Mouse (Mus musculus): ENCODE data around the gene Klkb1. TPM values are rescaled to one million over a fixed set of nuclear protein-coding genes. Genes with fewer than 3 reads are reported as not detected.
A peak's percentile ranks its signal among the peaks of the same experiment; 100 is the strongest.

Gene Klkb1
- total and polyA plus RNA-seq, 2 experiments from 2014 or later = 0.06 to 0.16 TPM

- ATAC-seq = no peak
- H3K27ac ChIP-seq = no peak overlapping the region
- WGBS = 69% methylated on average over 1 of the region's 1 CpGs
- no peak overlapping the region for H3K9ac ChIP-seq (replicated peaks; ENCODE audit: low read length)
- H3K27me3 ChIP-seq (ENCODE audit: insufficient read depth, low read length) = no peaks in the 10 kb centered on the region
- TF ChIP-seq CTCF (IDR thresholded peaks at IDR 0.05; ENCODE audit: low read depth) = no peak
- no peaks in the 10 kb centered on the region for H3K4me1 ChIP-seq (ENCODE audit: insufficient read depth, low read length)
- H3K4me2 ChIP-seq (ENCODE audit: low read depth, low read length) = no peak overlapping the region
- DNase-seq (ENCODE audit: low spot score) = no peak
- H3K4me3 ChIP-seq (ENCODE audit: low read length) = no peak overlapping the region
- no peaks in the 10 kb centered on the region for H3K9me3 ChIP-seq (ENCODE audit: low read length)
- H3K36me3 ChIP-seq (ENCODE audit: insufficient read depth, low read length) = no peaks in the 10 kb centered on the region
Measured at GRCm38 (mm10) chr8:45305479-45305878, 10.8 kb upstream of the Klkb1 start.

GRCm38 (mm10) chr8:45304354-45304753 lies 9.7 kb upstream of the Klkb1 start:
- no peaks in the 10 kb centered on the region for H3K4me1 ChIP-seq (ENCODE audit: insufficient read depth, low read length)
- H3K9me3 ChIP-seq (ENCODE audit: low read length) = no peaks in the 10 kb centered on the region
- H3K27me3 ChIP-seq (ENCODE audit: insufficient read depth, low read length) = no peaks in the 10 kb centered on the region
- no peak overlapping the region for H3K4me3 ChIP-seq (ENCODE audit: low read length)
- no peak for ATAC-seq
- no peak for DNase-seq (ENCODE audit: low spot score)
- H3K27ac ChIP-seq = no peak overlapping the region
- H3K4me2 ChIP-seq (ENCODE audit: low read depth, low read length) = no peak overlapping the region
- no peaks in the 10 kb centered on the region for H3K36me3 ChIP-seq (ENCODE audit: insufficient read depth, low read length)
- no peak overlapping the region for H3K9ac ChIP-seq (replicated peaks; ENCODE audit: low read length)
- WGBS = 88% methylated on average over 3 of the region's 3 CpGs
- no peak for TF ChIP-seq CTCF (IDR thresholded peaks at IDR 0.05; ENCODE audit: low read depth)

GRCm38 (mm10) chr8:45302390-45302789 lies 7.7 kb upstream of the Klkb1 start:
- Histone ChIP-seq H3K36me3 (ENCODE audit: insufficient read depth, low read length) (no peaks in the 10 kb centered on the region), H3K4me2 (ENCODE audit: low read depth, low read length) (no peak overlapping the region), H3K4me3 (ENCODE audit: low read length) (no peak overlapping the region), H3K27ac (no peak overlapping the region), H3K27me3 (ENCODE audit: insufficient read depth, low read length) (no peaks in the 10 kb centered on the region), H3K9ac (replicated peaks; ENCODE audit: low read length) (no peak overlapping the region), H3K4me1 (ENCODE audit: insufficient read depth, low read length) (no peaks in the 10 kb centered on the region), H3K9me3 (ENCODE audit: low read length) (no peaks in the 10 kb centered on the region)
- 54% methylated on average over 8 of the region's 8 CpGs for WGBS
- ATAC-seq (peak; percentile 61; the same call in 1 of the 2 replicates), DNase-seq (ENCODE audit: low spot score) (peak; percentile 20)
- TF ChIP-seq CTCF (IDR thresholded peaks at IDR 0.05; ENCODE audit: low read depth) = peak; percentile 16; the same call in 1 of the 2 replicates

- ATAC-seq = no peak
- no peaks in the 10 kb centered on the region for H3K36me3 ChIP-seq (ENCODE audit: insufficient read depth, low read length)
- no peaks in the 10 kb centered on the region for H3K4me1 ChIP-seq (ENCODE audit: insufficient read depth, low read length)
- no peak overlapping the region for H3K4me2 ChIP-seq (ENCODE audit: low read depth, low read length)
- TF ChIP-seq CTCF (IDR thresholded peaks at IDR 0.05; ENCODE audit: low read depth) = no peak
- no peaks in the 10 kb centered on the region for H3K9me3 ChIP-seq (ENCODE audit: low read length)
- H3K9ac ChIP-seq (replicated peaks; ENCODE audit: low read length) = no peak overlapping the region
- no peak overlapping the region for H3K4me3 ChIP-seq (ENCODE audit: low read length)
- H3K27me3 ChIP-seq (ENCODE audit: insufficient read depth, low read length) = no peaks in the 10 kb centered on the region
- DNase-seq (ENCODE audit: low spot score) = no peak
- no peak overlapping the region for H3K27ac ChIP-seq
- WGBS = 91% methylated on average over 6 of the region's 6 CpGs
Measured at GRCm38 (mm10) chr8:45295276-45295675, 617 bp upstream of the Klkb1 start.

- Histone ChIP-seq H3K27me3 (ENCODE audit: insufficient read depth, low read length) (no peaks in the 10 kb centered on the region), H3K4me1 (ENCODE audit: insufficient read depth, low read length) (no peaks in the 10 kb centered on the region), H3K27ac (no peak overlapping the region), H3K4me2 (ENCODE audit: low read depth, low read length) (no peak overlapping the region), H3K9ac (replicated peaks; ENCODE audit: low read length) (no peak overlapping the region), H3K9me3 (ENCODE audit: low read length) (no peaks in the 10 kb centered on the region), H3K4me3 (ENCODE audit: low read length) (no peak overlapping the region), H3K36me3 (ENCODE audit: insufficient read depth, low read length) (no peaks in the 10 kb centered on the region)
- ATAC-seq = peak; percentile 71
- 80% methylated on average over 2 of the region's 2 CpGs for WGBS
- DNase-seq (ENCODE audit: low spot score) = peak; percentile 49
- no peak for TF ChIP-seq CTCF (IDR thresholded peaks at IDR 0.05; ENCODE audit: low read depth)
Measured at GRCm38 (mm10) chr8:45291790-45292189, 2.9 kb downstream of the Klkb1 start.

- Histone ChIP-seq H3K4me3 (ENCODE audit: low read length) (no peak overlapping the region), H3K9me3 (ENCODE audit: low read length) (no peaks in the 10 kb centered on the region), H3K4me2 (ENCODE audit: low read depth, low read length) (no peak overlapping the region), H3K27ac (no peak overlapping the region), H3K9ac (replicated peaks; ENCODE audit: low read length) (no peak overlapping the region), H3K36me3 (ENCODE audit: insufficient read depth, low read length) (no peaks in the 10 kb centered on the region), H3K4me1 (ENCODE audit: insufficient read depth, low read length) (no peaks in the 10 kb centered on the region), H3K27me3 (ENCODE audit: insufficient read depth, low read length) (no peaks in the 10 kb centered on the region)
- ATAC-seq (no peak), DNase-seq (ENCODE audit: low spot score) (no peak)
- 84% methylated on average over 8 of the region's 8 CpGs for WGBS
- no peak for TF ChIP-seq CTCF (IDR thresholded peaks at IDR 0.05; ENCODE audit: low read depth)
Measured at GRCm38 (mm10) chr8:45281630-45282029, 13.0 kb downstream of the Klkb1 start.

GRCm38 (mm10) chr8:45277453-45277852 lies 17.2 kb downstream of the Klkb1 start:
- no peak overlapping the region for H3K4me2 ChIP-seq (ENCODE audit: low read depth, low read length)
- no peak overlapping the region for H3K9ac ChIP-seq (replicated peaks; ENCODE audit: low read length)
- no peaks in the 10 kb centered on the region for H3K36me3 ChIP-seq (ENCODE audit: insufficient read depth, low read length)
- DNase-seq (ENCODE audit: low spot score) (no peak), ATAC-seq (no peak)
- no peak overlapping the region for H3K4me3 ChIP-seq (ENCODE audit: low read length)
- H3K27ac ChIP-seq = no peak overlapping the region
- H3K4me1 ChIP-seq (ENCODE audit: insufficient read depth, low read length) = no peaks in the 10 kb centered on the region
- H3K9me3 ChIP-seq (ENCODE audit: low read length) = no peaks in the 10 kb centered on the region
- 91% methylated on average over 3 of the region's 3 CpGs for WGBS
- no peak for TF ChIP-seq CTCF (IDR thresholded peaks at IDR 0.05; ENCODE audit: low read depth)
- no peaks in the 10 kb centered on the region for H3K27me3 ChIP-seq (ENCODE audit: insufficient read depth, low read length)

Data from hindbrain, postnatal 0 days (tissue).